Mouse (Mus musculus) adipocyte (in vitro differentiated cells): Measurements from ENCODE around the gene Tas2r119.

Experiments
- DNase-seq: peaks from one replicate; pipeline ENCODE4 v3.0.0-alpha.2; 2016; ENCODE audit warnings: low spot score

The Tas2r119 gene

GRCm38 (mm10) chr15:32225394-32225793 is 48.3 kb downstream of the Tas2r119 start:
- DNase-seq, result no peak

DNA sequence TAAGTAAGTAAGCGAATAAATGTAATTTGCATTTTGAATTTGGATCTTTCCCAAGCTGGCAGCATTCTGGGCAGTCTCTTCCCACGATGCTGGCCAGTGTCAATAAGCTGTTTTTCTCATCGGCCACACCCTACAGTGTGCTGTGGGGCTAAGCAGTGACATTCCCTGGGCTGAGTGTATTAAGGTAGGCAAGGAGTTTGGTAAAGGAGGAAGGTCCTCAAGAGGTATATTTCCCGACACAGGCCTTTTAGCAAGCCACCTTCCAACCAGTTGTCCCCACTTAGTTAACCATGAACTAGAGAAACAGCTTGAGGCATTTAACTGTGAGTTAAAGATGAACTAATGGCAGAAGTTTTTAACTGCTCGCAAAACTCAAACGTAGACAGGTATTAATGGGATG is 49.3 kb downstream of the Tas2r119 start:
- no peak for DNase-seq

- DNase-seq, result no peak
These were observed 49.9 kb downstream of the Tas2r119 start for GRCm38 (mm10) chr15:32226888-32227395.
